Mouse (Mus musculus): ENCODE results near the gene Tmem256. TPM values are rescaled to one million over a fixed set of nuclear protein-coding genes. Genes with fewer than 3 reads are reported as not detected.

The Tmem256 gene
- total and polyA plus RNA-seq, 3 experiments: 185 to 327 (median 206) TPM

DNA sequence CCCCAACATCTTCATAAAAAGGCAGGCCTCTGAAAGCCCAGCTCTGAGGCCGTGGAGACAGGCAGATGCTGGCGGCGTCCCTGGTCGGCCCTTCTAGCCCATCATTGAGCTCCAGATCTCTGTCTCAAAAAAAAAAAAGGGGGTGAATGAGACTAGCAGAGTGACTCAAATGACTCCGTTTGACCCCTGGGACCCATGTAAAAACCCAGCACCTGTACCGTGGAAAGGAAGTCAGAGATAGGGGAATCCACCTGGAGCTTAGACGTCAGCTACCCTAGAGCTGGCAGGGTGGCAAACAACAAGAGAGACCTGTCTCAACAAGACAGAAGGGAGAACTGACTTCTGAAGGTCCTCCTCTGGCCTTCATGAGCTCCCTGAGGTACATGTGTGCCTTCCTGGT, 33.5 kb downstream of the Tmem256 start:
- in situ Hi-C loops (cut with MboI; ENCODE audit: low pct_ligation_motif_present, low pct_unique_long_range_greater_than_20kb, low sequenced_read_pairs): no loop called here

DNA sequence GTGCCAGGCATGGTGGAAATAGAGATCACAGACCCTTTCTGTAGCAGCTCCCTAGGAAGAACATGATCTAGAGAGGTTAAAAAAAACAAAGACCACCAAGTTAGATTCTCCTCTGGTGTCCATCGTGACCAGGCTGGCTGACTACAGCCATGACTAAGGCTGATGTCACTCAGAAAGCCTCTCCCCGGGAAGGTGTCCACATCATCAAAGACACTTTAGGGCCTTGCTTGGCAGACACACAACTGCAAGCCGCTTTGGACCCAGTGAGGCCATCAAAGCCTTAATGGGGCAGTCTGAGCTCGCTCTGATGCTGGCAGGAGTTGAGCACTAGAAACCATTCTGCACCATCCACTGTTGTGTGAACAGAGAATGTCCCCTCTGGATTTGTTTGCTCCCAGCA, 34.1 kb downstream of the Tmem256 start:
- Histone ChIP-seq H3K9ac (ENCODE audit: insufficient read depth, low read depth) (no peak overlapping the region), H3K4me1 (ENCODE audit: control insufficient read depth in 1 of 2, insufficient read depth in 2 of 2) (peaks cover 4 to 51% of the 10 kb centered on the region in 2 experiments), H3K27ac (ENCODE audit: insufficient read depth, low read depth) (no peak overlapping the region), H3K4me3 (replicated peaks in 1 of 3; ENCODE audit: low read depth in 2 of 3, low read length in 2 of 3, poor library complexity in 1 of 3) (no peak overlapping the region), H3K4me2 (ENCODE audit: insufficient read depth, low read depth, poor library complexity, severe bottlenecking) (no peak overlapping the region), H3K27me3 (replicated peaks) (peaks cover 6% of the 10 kb centered on the region), H3K9me3 (replicated peaks; ENCODE audit: low read length) (no peaks in the 10 kb centered on the region), H3K79me2 (replicated peaks; ENCODE audit: control insufficient read depth, extremely low read depth, insufficient read depth, poor library complexity, severe bottlenecking) (no peaks in the 10 kb centered on the region), H3K36me3 (replicated peaks in 1 of 2; ENCODE audit: control insufficient read depth in 1 of 2, insufficient read depth in 1 of 2, low read length in 1 of 2) (no peaks in the 10 kb centered on the region)
- TF ChIP-seq UBTF (IDR thresholded peaks at IDR 0.05; ENCODE audit: low read depth, low read length) (no peak), RAD21 (IDR thresholded peaks at IDR 0.05; ENCODE audit: low read depth, low read length) (no peak), BHLHE40 (IDR thresholded peaks at IDR 0.05; ENCODE audit: low read depth, low read length) (no peak), EP300 (IDR thresholded peaks at IDR 0.05; ENCODE audit: low read length) (no peak), ZNF384 (IDR thresholded peaks at IDR 0.05; ENCODE audit: low read depth, low read length) (no peak), CHD2 (IDR thresholded peaks at IDR 0.05; ENCODE audit: low read length) (no peak), IRF4 (IDR thresholded peaks at IDR 0.05; ENCODE audit: low read depth, low read length) (no peak), SMC3 (IDR thresholded peaks at IDR 0.05; ENCODE audit: low read depth, low read length) (no peak), CHD1 (IDR thresholded peaks at IDR 0.05; ENCODE audit: low read depth, low read length) (no peak), TCF12 (IDR thresholded peaks at IDR 0.05; ENCODE audit: low read depth, low read length) (no peak), JUN (IDR thresholded peaks at IDR 0.05; ENCODE audit: insufficient read depth, low read depth, low read length) (no peak), POLR2AphosphoS2 (IDR thresholded peaks at IDR 0.05; ENCODE audit: low read depth, low read length) (no peak), GABPA (IDR thresholded peaks at IDR 0.05; ENCODE audit: insufficient replicate concordance, low read depth, low read length) (no peak), MAZ (IDR thresholded peaks at IDR 0.05; ENCODE audit: low read depth, low read length) (no peak)
- in situ Hi-C loops (cut with MboI; ENCODE audit: low pct_ligation_motif_present, low pct_unique_long_range_greater_than_20kb, low sequenced_read_pairs) (no loop called here), dilution Hi-C loops (cut with MboI; ENCODE audit: extremely low pct_ligation_motif_present, extremely low pct_unique_long_range_greater_than_20kb, low sequenced_read_pairs) (no loop called here)
- DNase-seq (ENCODE audit: extremely low read depth): no peak

More for the DNA sequence above, 33.5 kb downstream of the Tmem256 start:
- TF ChIP-seq MEF2A (IDR thresholded peaks at IDR 0.05; ENCODE audit: borderline replicate concordance, low read depth, low read length): no peak
- no peak for TF ChIP-seq GABPA (IDR thresholded peaks at IDR 0.05; ENCODE audit: insufficient replicate concordance, low read depth, low read length)
- TF ChIP-seq SIN3A (IDR thresholded peaks at IDR 0.05; ENCODE audit: low read length): no peak
- peak; percentile 14; the same call in 1 of the 2 replicates for TF ChIP-seq JUN (IDR thresholded peaks at IDR 0.05; ENCODE audit: insufficient read depth, low read depth, low read length)
- TF ChIP-seq TBP (conservative IDR thresholded peaks at IDR 0.05; ENCODE audit: low read depth, low read length): 0 out of 2 replicates have a peak, but pooled peaks have one; percentile 21
- TF ChIP-seq MAX (IDR thresholded peaks at IDR 0.05; ENCODE audit: low read length): no peak
- no peak for TF ChIP-seq MXI1 (IDR thresholded peaks at IDR 0.05; ENCODE audit: low read depth, low read length)
- TF ChIP-seq USF2 (conservative IDR thresholded peaks at IDR 0.05; ENCODE audit: low read depth, low read length): no peak
- no peak for TF ChIP-seq E2F4 (IDR thresholded peaks at IDR 0.05; ENCODE audit: insufficient replicate concordance, low read depth, low read length)
- no peak for TF ChIP-seq NRF1 (IDR thresholded peaks at IDR 0.05; ENCODE audit: low read depth, low read length)
- TF ChIP-seq POLR2AphosphoS2 (IDR thresholded peaks at IDR 0.05; ENCODE audit: low read depth, low read length): no peak
- peak; percentile 83; the same call in 1 of the 2 replicates for TF ChIP-seq TCF12 (IDR thresholded peaks at IDR 0.05; ENCODE audit: low read depth, low read length)
- TF ChIP-seq POLR2A (IDR thresholded peaks at IDR 0.05; ENCODE audit: low read depth, low read length): no peak
- TF ChIP-seq ZC3H11A (IDR thresholded peaks at IDR 0.05; ENCODE audit: low read depth, low read length): no peak
- peak; percentile 65 for TF ChIP-seq ETS1 (conservative IDR thresholded peaks at IDR 0.05; ENCODE audit: low read depth, low read length)
- no peak for TF ChIP-seq MYC (IDR thresholded peaks at IDR 0.05; ENCODE audit: low read depth, low read length)
- peak; percentile 55; the same call in 1 of the 2 replicates for TF ChIP-seq JUND (conservative IDR thresholded peaks at IDR 0.05; ENCODE audit: low read depth, low read length)
- no peak for TF ChIP-seq USF1 (IDR thresholded peaks at IDR 0.05; ENCODE audit: low read depth, low read length)
- TF ChIP-seq KAT2A (IDR thresholded peaks at IDR 0.05; ENCODE audit: insufficient replicate concordance, low read length): 0 out of 2 replicates have a peak, but pooled peaks have one; percentile 42
- TF ChIP-seq ELF1 (IDR thresholded peaks at IDR 0.05; ENCODE audit: low read depth, low read length): no peak
- TF ChIP-seq ZKSCAN1 (IDR thresholded peaks at IDR 0.05; ENCODE audit: borderline replicate concordance, low read depth, low read length): no peak
- peak; percentile 34; the same call in 1 of the 2 replicates for TF ChIP-seq BHLHE40 (IDR thresholded peaks at IDR 0.05; ENCODE audit: low read depth, low read length)
- TF ChIP-seq NELFE (IDR thresholded peaks at IDR 0.05; ENCODE audit: low read depth, low read length): 0 out of 2 replicates have a peak, but pooled peaks have one; percentile 13
- no peak for TF ChIP-seq SMC3 (IDR thresholded peaks at IDR 0.05; ENCODE audit: low read depth, low read length)
- 0 out of 2 replicates have a peak, but pooled peaks have one; percentile 14 for TF ChIP-seq CHD2 (IDR thresholded peaks at IDR 0.05; ENCODE audit: low read length)
- peak; percentile 87 for TF ChIP-seq IRF4 (IDR thresholded peaks at IDR 0.05; ENCODE audit: low read depth, low read length)
- TF ChIP-seq HCFC1 (IDR thresholded peaks at IDR 0.05; ENCODE audit: low read depth, low read length): no peak
- no peak for TF ChIP-seq CTCF (conservative IDR thresholded peaks at IDR 0.05 in 1 of 2, IDR thresholded peaks at IDR 0.05 in 1 of 2; ENCODE audit: low read depth in 2 of 2, low read length in 2 of 2)
- TF ChIP-seq RAD21 (IDR thresholded peaks at IDR 0.05; ENCODE audit: low read depth, low read length): no peak
- peak; percentile 74 for TF ChIP-seq EP300 (IDR thresholded peaks at IDR 0.05; ENCODE audit: low read length)
- no peak; the same call in 1 of the 2 replicates for TF ChIP-seq MAZ (IDR thresholded peaks at IDR 0.05; ENCODE audit: low read depth, low read length)
- TF ChIP-seq PAX5 (IDR thresholded peaks at IDR 0.05; ENCODE audit: low read length): no peak
- no peak for TF ChIP-seq MAFK (IDR thresholded peaks at IDR 0.05; ENCODE audit: insufficient replicate concordance, low read length)
- TF ChIP-seq ZNF384 (IDR thresholded peaks at IDR 0.05; ENCODE audit: low read depth, low read length): peak; percentile 92
- Histone ChIP-seq H3K9me3 (replicated peaks; ENCODE audit: low read length) (no peaks in the 10 kb centered on the region), H3K27ac (ENCODE audit: insufficient read depth, low read depth) (no peak overlapping the region), H3K4me3 (replicated peaks in 1 of 3; ENCODE audit: low read depth in 2 of 3, low read length in 2 of 3, poor library complexity in 1 of 3) (no peak overlapping the region), H3K36me3 (replicated peaks in 1 of 2; ENCODE audit: control insufficient read depth in 1 of 2, insufficient read depth in 1 of 2, low read length in 1 of 2) (no peaks in the 10 kb centered on the region), H3K4me2 (ENCODE audit: insufficient read depth, low read depth, poor library complexity, severe bottlenecking) (no peak overlapping the region), H3K4me1 (ENCODE audit: control insufficient read depth in 1 of 2, insufficient read depth in 2 of 2) (peaks cover 4 to 46% of the 10 kb centered on the region in 2 experiments), H3K79me2 (replicated peaks; ENCODE audit: control insufficient read depth, extremely low read depth, insufficient read depth, poor library complexity, severe bottlenecking) (no peaks in the 10 kb centered on the region), H3K27me3 (replicated peaks) (peaks cover 13% of the 10 kb centered on the region), H3K9ac (ENCODE audit: insufficient read depth, low read depth) (no peak overlapping the region)
- dilution Hi-C loops (cut with MboI; ENCODE audit: extremely low pct_ligation_motif_present, extremely low pct_unique_long_range_greater_than_20kb, low sequenced_read_pairs): no loop called here
- peak; percentile 86 for DNase-seq (ENCODE audit: extremely low read depth)

Measured in CH12.LX (cell line).